ENCODE assay signal across 9 mouse cellular contexts in the genomic region with DNA sequence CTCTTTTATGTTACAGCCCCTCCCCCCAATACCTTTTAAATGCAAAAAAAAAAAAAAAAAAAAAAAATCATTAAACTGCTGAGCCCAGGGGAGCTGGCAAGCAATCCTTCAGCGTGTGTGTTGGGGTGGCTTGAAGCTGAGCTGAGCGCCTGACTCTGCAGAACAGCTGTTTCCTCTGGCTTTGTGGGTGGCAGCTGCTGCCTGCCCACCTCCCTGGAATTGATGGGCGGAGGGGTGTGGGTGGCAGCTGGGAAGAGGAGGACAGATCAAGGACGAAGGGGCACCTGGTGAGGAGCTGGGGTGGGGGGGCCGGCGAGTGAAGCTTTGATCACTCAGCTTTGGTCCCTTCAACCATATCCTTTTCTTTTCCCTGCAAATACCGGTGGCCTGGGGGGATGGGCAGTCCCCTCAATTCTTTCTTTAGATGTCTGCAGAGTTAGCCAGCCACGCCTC. TPM values are rescaled to one million over a fixed set of nuclear protein-coding genes. Genes with fewer than 3 reads are reported as not detected.
DNase-seq lines count a peak whose midpoint lies in the region; ATAC-seq and TF ChIP-seq lines count a peak whose summit lies in the region.
"Had no signal": no experiment of that assay in that cellular context is flagged by ENCODE, and none has a peak within 500 bp of the region (broad histone marks: within the 10 kb centered on the region; RNA-seq: fewer than 3 reads in every experiment).

No protein-coding gene starts in this region.

- no peak for TF ChIP-seq RAD21 in CH12.LX (IDR thresholded peaks at IDR 0.05; ENCODE audit: low read depth, low read length)

- no peaks in the 10 kb centered on the region for H3K27me3 ChIP-seq in heart, embryonic 13.5 days (replicated peaks)
- H3K27me3 ChIP-seq in CH12.LX (replicated peaks), result no peaks in the 10 kb centered on the region
- H3K27me3 ChIP-seq in embryonic facial prominence, embryonic 15.5 days, result no peaks in the 10 kb centered on the region
- no peaks in the 10 kb centered on the region for H3K27me3 ChIP-seq in midbrain, embryonic 14.5 days (ENCODE audit: control insufficient read depth, insufficient read depth, low read length)
- H3K27me3 ChIP-seq: liver, embryonic 13.5 days had no signal

- peak overlapping the region; percentile 53 for H3K9ac ChIP-seq in heart, embryonic 13.5 days
- no peak overlapping the region for H3K9ac ChIP-seq in CH12.LX (ENCODE audit: insufficient read depth, low read depth)
- H3K9ac ChIP-seq in embryonic facial prominence, embryonic 15.5 days, result no peak overlapping the region
- H3K9ac ChIP-seq in midbrain, embryonic 14.5 days (replicated peaks; ENCODE audit: low read length), result no peak overlapping the region
- H3K9ac ChIP-seq: liver, embryonic 13.5 days had no signal

- no peak for TF ChIP-seq EP300 in CH12.LX (IDR thresholded peaks at IDR 0.05; ENCODE audit: low read length)

- TF ChIP-seq POLR2A in CH12.LX (IDR thresholded peaks at IDR 0.05; ENCODE audit: low read depth, low read length), result no peak

- 21% methylated on average over 8 of the region's 8 CpGs for WGBS in heart, embryonic 13.5 days
- WGBS in embryonic facial prominence, embryonic 15.5 days, result 2% methylated on average over 8 of the region's 8 CpGs
- 3% methylated on average over 8 of the region's 8 CpGs for WGBS in midbrain, embryonic 14.5 days

- peaks cover 62% of the 10 kb centered on the region for H3K4me1 ChIP-seq in heart, embryonic 13.5 days
- peaks cover 12 to 40% of the 10 kb centered on the region in 2 experiments for H3K4me1 ChIP-seq in CH12.LX (ENCODE audit: control insufficient read depth in 1 of 2, insufficient read depth in 2 of 2)
- peaks cover 54% of the 10 kb centered on the region for H3K4me1 ChIP-seq in embryonic facial prominence, embryonic 15.5 days
- H3K4me1 ChIP-seq in midbrain, embryonic 14.5 days (ENCODE audit: control insufficient read depth, insufficient read depth, low read length), result peaks cover 10% of the 10 kb centered on the region

- 0 out of 2 replicates have a peak overlapping the region, but pooled peaks have one; percentile 8 for H3K27ac ChIP-seq in heart, embryonic 13.5 days (replicated peaks)
- no peak overlapping the region for H3K27ac ChIP-seq in CH12.LX (ENCODE audit: insufficient read depth, low read depth)
- H3K27ac ChIP-seq in embryonic facial prominence, embryonic 15.5 days (replicated peaks), result peak overlapping the region; percentile 68
- H3K27ac ChIP-seq in midbrain, embryonic 14.5 days (replicated peaks; ENCODE audit: low read depth, low read length), result 0 out of 2 replicates have a peak overlapping the region, but pooled peaks have one; percentile 37
- H3K27ac ChIP-seq: liver, embryonic 13.5 days had no signal

- TF ChIP-seq CTCF in CH12.LX (conservative IDR thresholded peaks at IDR 0.05 in 1 of 2, IDR thresholded peaks at IDR 0.05 in 1 of 2; ENCODE audit: low read depth in 2 of 2, low read length in 2 of 2), result no peak

- in situ Hi-C loops in CH12.LX (cut with MboI; ENCODE audit: low pct_ligation_motif_present, low pct_unique_long_range_greater_than_20kb, low sequenced_read_pairs), result no loop called here

- H3K79me2 ChIP-seq in CH12.LX (replicated peaks; ENCODE audit: control insufficient read depth, extremely low read depth, insufficient read depth, poor library complexity, severe bottlenecking), result no peaks in the 10 kb centered on the region

- no peak overlapping the region for H3K4me3 ChIP-seq in heart, embryonic 13.5 days
- H3K4me3 ChIP-seq in CH12.LX (replicated peaks in 1 of 3; ENCODE audit: low read depth in 2 of 3, low read length in 2 of 3, poor library complexity in 1 of 3), result no peak overlapping the region
- H3K4me3 ChIP-seq in embryonic facial prominence, embryonic 15.5 days (replicated peaks), result no peak overlapping the region
- H3K4me3 ChIP-seq in midbrain, embryonic 14.5 days (replicated peaks; ENCODE audit: low read depth, low read length), result no peak overlapping the region
- H3K4me3 ChIP-seq: liver, embryonic 13.5 days had no signal

- H3K36me3 ChIP-seq in heart, embryonic 13.5 days, result no peaks in the 10 kb centered on the region
- H3K36me3 ChIP-seq in CH12.LX (replicated peaks in 1 of 2; ENCODE audit: control insufficient read depth in 1 of 2, insufficient read depth in 1 of 2, low read length in 1 of 2), result peaks cover 0 to 42% of the 10 kb centered on the region in 2 experiments
- no peaks in the 10 kb centered on the region for H3K36me3 ChIP-seq in embryonic facial prominence, embryonic 15.5 days
- H3K36me3 ChIP-seq in midbrain, embryonic 14.5 days (ENCODE audit: control insufficient read depth, insufficient read depth, low read length), result no peaks in the 10 kb centered on the region
- H3K36me3 ChIP-seq: liver, embryonic 13.5 days had no signal

- no peak for ATAC-seq in heart, embryonic 13.5 days (ENCODE audit: extremely low read depth, insufficient number of reproducible peaks, low FRiP score, low TSS enrichment)
- ATAC-seq in embryonic facial prominence, embryonic 15.5 days (ENCODE audit: insufficient number of reproducible peaks, low FRiP score, low TSS enrichment, low read depth), result peak; percentile 58
- no peak for ATAC-seq in midbrain, embryonic 14.5 days (ENCODE audit: low FRiP score, low TSS enrichment)

- dilution Hi-C loops in CH12.LX (cut with MboI; ENCODE audit: extremely low pct_ligation_motif_present, extremely low pct_unique_long_range_greater_than_20kb, low sequenced_read_pairs), result no loop called here

- DNase-seq in heart, adult 8-10 months (ENCODE audit: low spot score), result no peak
- no peak for DNase-seq in CH12.LX (ENCODE audit: extremely low read depth)
- peak; percentile 58 for DNase-seq in midbrain, embryonic 14.5 days
- no peak for DNase-seq in ovary, postnatal 14 days (ENCODE audit: low spot score)
- DNase-seq in left cerebral cortex, postnatal 25 days (ENCODE audit: low spot score in 2 of 2), result no peak
- DNase-seq in left cerebral cortex, adult 9 months (ENCODE audit: low spot score in 2 of 2), result no peak
- DNase-seq: liver, embryonic 13.5 days had no signal

- H3K9me3 ChIP-seq in heart, embryonic 13.5 days, result no peaks in the 10 kb centered on the region
- H3K9me3 ChIP-seq in CH12.LX (replicated peaks; ENCODE audit: low read length), result no peaks in the 10 kb centered on the region
- H3K9me3 ChIP-seq in embryonic facial prominence, embryonic 15.5 days (replicated peaks), result no peaks in the 10 kb centered on the region
- H3K9me3 ChIP-seq in midbrain, embryonic 14.5 days (ENCODE audit: control insufficient read depth, low read length), result no peaks in the 10 kb centered on the region
- H3K9me3 ChIP-seq: liver, embryonic 13.5 days had no signal

- H3K4me2 ChIP-seq in heart, embryonic 13.5 days, result peak overlapping the region; percentile 38
- peak overlapping the region; percentile 7; the same call in 1 of the 2 replicates for H3K4me2 ChIP-seq in CH12.LX (ENCODE audit: insufficient read depth, low read depth, poor library complexity, severe bottlenecking)
- H3K4me2 ChIP-seq in embryonic facial prominence, embryonic 15.5 days (replicated peaks), result peak overlapping the region; percentile 21
- H3K4me2 ChIP-seq in midbrain, embryonic 14.5 days (ENCODE audit: low read length), result peak overlapping the region; percentile 8; the same call in 1 of the 2 replicates
- H3K4me2 ChIP-seq: liver, embryonic 13.5 days had no signal

- intact Hi-C loops in left cerebral cortex, postnatal 25 days (cut with DNase I), result no loop called here

TF ChIP-seq in CH12.LX, 34 proteins besides CTCF, POLR2A, EP300 and RAD21 (continues in another document):
- TF ChIP-seq CHD1 (IDR thresholded peaks at IDR 0.05; ENCODE audit: low read depth, low read length), result no peak

RNA-seq across cellular contexts. Expression of a gene that starts 24.3 kb away (rescaled TPM):
- 321 and 347 TPM in 2 replicates for polyA plus RNA-seq in heart, embryonic 13.5 days (2015; fragmentation: Nextera tagmentation; extraction: Ambion mirVana)
- total RNA-seq in heart, adult 8-10 months (2022), result 10 to 100 TPM; 52.6 to 73.3 (median 70.5) TPM
- total RNA-seq in CH12.LX (2012; rRNA removed), result 171 and 266 TPM in 2 replicates
- total RNA-seq in CH12.LX (2014; rRNA removed), result 380 and 479 TPM in 2 replicates
- 687 and 712 TPM in 2 replicates for polyA plus RNA-seq in CH12.LX (2012; ENCODE audit: insufficient read length, low read depth)
- 485 and 487 TPM in 2 replicates for polyA plus RNA-seq in embryonic facial prominence, embryonic 15.5 days (2015; fragmentation: Nextera tagmentation; extraction: Ambion mirVana)
- polyA plus RNA-seq in midbrain, embryonic 14.5 days (2014; fragmentation: Nextera tagmentation; extraction: Ambion mirVana), result 486 and 559 TPM in 2 replicates
- total RNA-seq in left cerebral cortex, postnatal 25 days (2021), result 100 to 1,000 TPM; 113 to 117 TPM

RNA-seq across cellular contexts. Expression of a gene that starts 34.1 kb away (rescaled TPM):
- 38.5 and 52.3 TPM in 2 replicates for polyA plus RNA-seq in heart, embryonic 13.5 days (2015; fragmentation: Nextera tagmentation; extraction: Ambion mirVana)
- total RNA-seq in heart, adult 8-10 months (2022), result 10 to 100 TPM; 11.7 to 32.6 (median 22.3) TPM
- 25.3 and 37.5 TPM in 2 replicates for total RNA-seq in CH12.LX (2012; rRNA removed)
- 9.1 and 10.6 TPM in 2 replicates for total RNA-seq in CH12.LX (2014; rRNA removed)
- polyA plus RNA-seq in CH12.LX (2012; ENCODE audit: insufficient read length, low read depth), result 55.0 and 59.1 TPM in 2 replicates
- polyA plus RNA-seq in embryonic facial prominence, embryonic 15.5 days (2015; fragmentation: Nextera tagmentation; extraction: Ambion mirVana), result 347 and 357 TPM in 2 replicates
- 80.8 and 109 TPM in 2 replicates for polyA plus RNA-seq in midbrain, embryonic 14.5 days (2014; fragmentation: Nextera tagmentation; extraction: Ambion mirVana)
- 10 to 100 TPM; 36.0 to 54.2 TPM for total RNA-seq in left cerebral cortex, postnatal 25 days (2021)

RNA-seq across cellular contexts. Expression of a gene that starts 48.9 kb away (rescaled TPM):
- 68.7 and 71.0 TPM in 2 replicates for polyA plus RNA-seq in heart, embryonic 13.5 days (2015; fragmentation: Nextera tagmentation; extraction: Ambion mirVana)
- 10 to 100 TPM; 26.4 to 31.4 (median 29.0) TPM for total RNA-seq in heart, adult 8-10 months (2022)
- total RNA-seq in CH12.LX (2012; rRNA removed) (25.9 and 29.0 TPM in 2 replicates), CH12.LX (2014; rRNA removed) (56.0 and 56.4 TPM in 2 replicates)
- 50.9 and 56.0 TPM in 2 replicates for polyA plus RNA-seq in CH12.LX (2012; ENCODE audit: insufficient read length, low read depth)
- 111 and 122 TPM in 2 replicates for polyA plus RNA-seq in embryonic facial prominence, embryonic 15.5 days (2015; fragmentation: Nextera tagmentation; extraction: Ambion mirVana)
- polyA plus RNA-seq in midbrain, embryonic 14.5 days (2014; fragmentation: Nextera tagmentation; extraction: Ambion mirVana), result 74.8 and 102 TPM in 2 replicates
- total RNA-seq in left cerebral cortex, postnatal 25 days (2021), result 10 to 100 TPM; 44.9 to 59.3 TPM

RNA-seq across cellular contexts. Expression of a gene that starts 57.2 kb away (rescaled TPM):
- polyA plus RNA-seq in heart, embryonic 13.5 days (2015; fragmentation: Nextera tagmentation; extraction: Ambion mirVana), result 0.18 and 0.35 TPM in 2 replicates
- under 1 TPM in 3 of 4 experiments, not detected in 1; 0.12 to 0.75 (median 0.38) TPM for total RNA-seq in heart, adult 8-10 months (2022)
- total RNA-seq in CH12.LX (2012; rRNA removed) (0.17 and 0.34 TPM in 2 replicates), CH12.LX (2014; rRNA removed) (0.12 TPM in 1 of 2 replicates, not detected in the other)
- polyA plus RNA-seq in CH12.LX (2012; ENCODE audit: insufficient read length, low read depth), result 0.30 TPM in 1 of 2 replicates, not detected in the other
- 3.4 and 4.5 TPM in 2 replicates for polyA plus RNA-seq in embryonic facial prominence, embryonic 15.5 days (2015; fragmentation: Nextera tagmentation; extraction: Ambion mirVana)
- 0.20 TPM in 1 of 2 replicates, not detected in the other for polyA plus RNA-seq in midbrain, embryonic 14.5 days (2014; fragmentation: Nextera tagmentation; extraction: Ambion mirVana)
- under 1 TPM in 1 of 2 experiments, not detected in 1; 0.14 TPM for total RNA-seq in left cerebral cortex, postnatal 25 days (2021)
